Mouse (Mus musculus): ENCODE data around the gene Efhd1. TPM values are rescaled to one million over a fixed set of nuclear protein-coding genes. Genes with fewer than 3 reads are reported as not detected.

Efhd1 gene
- polyA plus RNA-seq, 1 experiment = 65.7 TPM

DNA sequence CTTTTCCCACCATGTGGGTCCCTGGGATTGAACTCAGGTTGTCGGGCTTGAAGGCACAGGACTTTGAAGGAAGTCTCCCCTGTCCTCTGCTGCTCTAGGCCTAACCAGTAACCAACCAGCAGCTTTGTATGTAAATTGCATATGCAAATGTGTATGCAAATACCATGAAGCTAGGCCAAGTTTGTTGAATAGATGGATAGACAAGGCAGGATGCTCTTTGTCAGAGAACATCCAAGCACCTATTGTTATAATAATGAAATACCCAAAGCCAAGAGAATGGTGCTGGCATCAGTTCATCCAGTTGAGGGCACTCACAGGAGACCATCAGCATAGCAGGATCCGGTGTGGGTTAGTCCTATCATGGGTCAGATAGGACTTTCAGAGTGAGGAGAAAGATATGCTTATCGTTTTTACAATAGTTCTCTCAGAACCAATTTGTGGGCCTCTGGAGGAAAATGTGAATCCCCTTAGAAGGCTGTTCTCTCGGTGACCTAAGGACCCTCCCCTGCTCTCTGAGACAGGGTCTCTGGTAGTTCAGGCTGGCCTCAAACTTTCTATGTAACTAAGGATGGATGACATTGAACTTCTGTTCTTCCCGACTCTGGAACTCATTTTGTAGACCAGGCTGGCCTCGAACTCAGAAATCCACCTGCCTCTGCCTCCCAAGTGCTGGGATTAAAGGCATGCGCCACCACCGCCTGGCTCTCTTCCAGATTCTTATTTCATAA lies 49.8 kb downstream of the Efhd1 start:
- H3K27me3 ChIP-seq (ENCODE audit: control insufficient read depth, insufficient read depth, low read length) = no peaks in the 10 kb centered on the region
- H3K4me1 ChIP-seq (ENCODE audit: control insufficient read depth, insufficient read depth, low read length) = no peaks in the 10 kb centered on the region
- 84% methylated on average over 8 of the region's 8 CpGs for WGBS
- H3K4me3 ChIP-seq (replicated peaks; ENCODE audit: insufficient read depth, low read depth, low read length) = no peak overlapping the region
- no peak overlapping the region for H3K27ac ChIP-seq (ENCODE audit: insufficient read depth, low read length)
- TF ChIP-seq POLR2A (IDR thresholded peaks at IDR 0.05; ENCODE audit: borderline replicate concordance, insufficient read depth, low read length) = no peak
- TF ChIP-seq CTCF (IDR thresholded peaks at IDR 0.05; ENCODE audit: borderline replicate concordance, insufficient read depth, low read depth, low read length) = no peak
- no peak for DNase-seq

DNA sequence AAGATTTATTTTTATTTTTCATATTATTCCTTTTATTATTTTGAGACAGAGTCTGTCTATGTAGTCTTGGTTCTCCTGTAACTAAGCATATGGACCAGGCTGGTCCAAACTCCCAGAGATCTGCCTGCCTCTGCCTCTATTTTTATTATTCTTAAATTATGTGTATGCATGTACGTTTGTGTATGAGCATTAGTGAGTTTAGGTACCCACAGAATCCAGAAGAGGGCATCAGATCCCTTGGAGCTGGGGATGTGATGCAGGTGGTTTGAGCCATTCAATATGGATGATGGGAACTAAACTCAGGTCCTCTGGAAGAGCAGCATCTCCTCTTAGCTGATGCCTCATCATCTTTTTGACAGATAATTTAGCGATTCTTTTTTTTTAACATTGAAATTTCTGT lies 51.3 kb downstream of the Efhd1 start:
- H3K27ac ChIP-seq (ENCODE audit: insufficient read depth, low read length) = no peak overlapping the region
- 93% methylated on average over 2 of the region's 2 CpGs for WGBS
- H3K4me1 ChIP-seq (ENCODE audit: control insufficient read depth, insufficient read depth, low read length) = no peaks in the 10 kb centered on the region
- no peaks in the 10 kb centered on the region for H3K27me3 ChIP-seq (ENCODE audit: control insufficient read depth, insufficient read depth, low read length)
- H3K4me3 ChIP-seq (replicated peaks; ENCODE audit: insufficient read depth, low read depth, low read length) = no peak overlapping the region
- DNase-seq = no peak
- TF ChIP-seq POLR2A (IDR thresholded peaks at IDR 0.05; ENCODE audit: borderline replicate concordance, insufficient read depth, low read length) = no peak
- no peak for TF ChIP-seq CTCF (IDR thresholded peaks at IDR 0.05; ENCODE audit: borderline replicate concordance, insufficient read depth, low read depth, low read length)

DNA sequence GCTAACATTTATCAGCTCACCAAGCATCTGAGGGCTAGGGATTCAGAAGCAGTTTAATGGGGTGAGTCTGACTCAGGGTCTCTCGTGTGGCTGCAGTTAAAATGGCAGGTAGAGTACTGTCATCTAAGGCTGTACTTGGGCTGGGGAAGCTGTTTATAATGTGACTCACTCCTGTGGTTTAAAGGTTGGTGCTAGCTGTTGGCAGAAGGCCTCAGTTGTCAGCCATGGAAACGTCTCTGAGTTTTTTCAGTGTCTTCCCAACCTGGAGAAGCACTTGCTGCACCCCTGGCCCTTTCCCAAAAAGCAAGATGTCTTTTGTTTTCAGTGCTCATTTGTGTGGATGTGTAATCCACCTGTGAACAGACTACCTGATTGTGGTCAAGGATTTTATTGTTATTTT lies 51.7 kb downstream of the Efhd1 start:
- Histone ChIP-seq H3K27me3 (ENCODE audit: control insufficient read depth, insufficient read depth, low read length) (no peaks in the 10 kb centered on the region), H3K4me1 (ENCODE audit: control insufficient read depth, insufficient read depth, low read length) (no peaks in the 10 kb centered on the region), H3K4me3 (replicated peaks; ENCODE audit: insufficient read depth, low read depth, low read length) (no peak overlapping the region), H3K27ac (ENCODE audit: insufficient read depth, low read length) (no peak overlapping the region)
- no peak for DNase-seq
- TF ChIP-seq POLR2A (IDR thresholded peaks at IDR 0.05; ENCODE audit: borderline replicate concordance, insufficient read depth, low read length) (no peak), CTCF (IDR thresholded peaks at IDR 0.05; ENCODE audit: borderline replicate concordance, insufficient read depth, low read depth, low read length) (no peak)
- 63% methylated on average over 2 of the region's 2 CpGs for WGBS

DNA sequence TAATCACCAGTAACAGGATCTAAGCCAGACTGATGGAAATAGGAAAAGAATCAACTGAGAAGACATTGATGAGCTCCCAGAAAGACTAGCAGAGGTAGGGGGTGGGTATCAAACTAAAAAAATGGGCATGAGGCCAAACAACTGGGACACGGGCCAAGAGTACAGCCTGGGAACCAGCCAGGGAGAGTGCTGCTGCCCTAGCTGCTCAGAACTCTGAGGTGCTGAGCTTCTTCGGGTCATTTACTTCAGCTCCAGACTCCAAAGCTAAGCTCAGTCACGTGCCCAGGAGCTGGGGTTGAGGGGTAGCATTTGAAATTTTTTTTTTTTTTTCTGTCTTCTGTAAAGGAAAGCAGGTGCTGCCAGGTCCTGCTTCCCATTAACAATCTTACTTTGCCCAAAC lies 52.5 kb downstream of the Efhd1 start:
- peak in 1 of 2 experiments; percentile 19 for DNase-seq
- WGBS = 5% methylated on average over 3 of the region's 3 CpGs
- H3K27me3 ChIP-seq (ENCODE audit: control insufficient read depth, insufficient read depth, low read length) = no peaks in the 10 kb centered on the region
- no peak overlapping the region for H3K4me3 ChIP-seq (replicated peaks; ENCODE audit: insufficient read depth, low read depth, low read length)
- TF ChIP-seq POLR2A (IDR thresholded peaks at IDR 0.05; ENCODE audit: borderline replicate concordance, insufficient read depth, low read length) = no peak
- no peak for TF ChIP-seq CTCF (IDR thresholded peaks at IDR 0.05; ENCODE audit: borderline replicate concordance, insufficient read depth, low read depth, low read length)
- no peaks in the 10 kb centered on the region for H3K4me1 ChIP-seq (ENCODE audit: control insufficient read depth, insufficient read depth, low read length)
- no peak overlapping the region for H3K27ac ChIP-seq (ENCODE audit: insufficient read depth, low read length)

DNA sequence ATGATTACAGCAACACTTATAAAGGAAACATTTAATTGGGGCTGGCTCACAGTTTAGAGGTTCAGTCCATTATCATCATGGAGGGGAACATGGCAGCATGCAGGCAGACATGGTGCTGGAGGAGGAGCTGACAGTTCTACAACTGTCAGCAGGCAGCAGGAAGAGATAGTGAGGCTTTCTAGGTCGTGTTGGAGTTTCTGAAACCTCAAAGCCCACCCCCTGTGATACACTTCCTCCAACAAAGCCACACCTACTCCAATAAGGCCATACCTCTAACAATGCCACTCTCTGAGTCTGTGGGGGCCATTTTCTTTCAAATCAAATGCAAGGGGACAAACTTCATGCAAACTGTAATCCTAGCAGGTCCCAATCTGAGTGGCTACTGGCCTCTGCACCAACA lies 56.9 kb downstream of the Efhd1 start:
- TF ChIP-seq POLR2A (IDR thresholded peaks at IDR 0.05; ENCODE audit: borderline replicate concordance, insufficient read depth, low read length) = no peak
- no peak for TF ChIP-seq CTCF (IDR thresholded peaks at IDR 0.05; ENCODE audit: borderline replicate concordance, insufficient read depth, low read depth, low read length)
- Histone ChIP-seq H3K4me3 (replicated peaks; ENCODE audit: insufficient read depth, low read depth, low read length) (no peak overlapping the region), H3K27ac (ENCODE audit: insufficient read depth, low read length) (no peak overlapping the region), H3K4me1 (ENCODE audit: control insufficient read depth, insufficient read depth, low read length) (no peaks in the 10 kb centered on the region), H3K27me3 (ENCODE audit: control insufficient read depth, insufficient read depth, low read length) (no peaks in the 10 kb centered on the region)
- DNase-seq = no peak
- 0% methylated on average over 1 of the region's 1 CpGs for WGBS

DNA sequence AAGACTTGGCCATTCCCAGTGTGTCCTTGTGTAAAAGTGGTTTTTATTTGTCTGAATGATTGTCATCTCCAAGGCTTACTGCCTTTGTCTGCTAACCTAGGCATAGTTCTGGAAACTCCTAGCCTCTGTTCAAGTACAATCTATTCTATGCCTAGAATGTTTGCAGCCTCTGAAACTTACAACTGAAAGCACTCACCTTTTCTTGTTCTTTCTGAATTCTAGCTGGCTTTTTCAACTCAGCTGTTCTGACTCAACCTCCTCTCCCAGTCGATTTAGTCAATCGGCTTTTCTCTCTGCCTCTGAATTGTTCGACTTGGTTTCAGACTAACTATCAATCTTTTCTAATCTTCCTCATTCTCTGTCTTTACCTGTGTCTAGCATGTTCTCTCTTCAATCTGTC lies 58.6 kb downstream of the Efhd1 start:
- no peak for DNase-seq
- WGBS = 95% methylated on average over 3 of the region's 3 CpGs
- H3K4me1 ChIP-seq (ENCODE audit: control insufficient read depth, insufficient read depth, low read length) = no peaks in the 10 kb centered on the region; the same call in 1 of the 2 replicates
- no peaks in the 10 kb centered on the region for H3K27me3 ChIP-seq (ENCODE audit: control insufficient read depth, insufficient read depth, low read length)
- H3K27ac ChIP-seq (ENCODE audit: insufficient read depth, low read length) = no peak overlapping the region
- TF ChIP-seq CTCF (IDR thresholded peaks at IDR 0.05; ENCODE audit: borderline replicate concordance, insufficient read depth, low read depth, low read length) = no peak
- no peak for TF ChIP-seq POLR2A (IDR thresholded peaks at IDR 0.05; ENCODE audit: borderline replicate concordance, insufficient read depth, low read length)
- no peak overlapping the region for H3K4me3 ChIP-seq (replicated peaks; ENCODE audit: insufficient read depth, low read depth, low read length)

DNA sequence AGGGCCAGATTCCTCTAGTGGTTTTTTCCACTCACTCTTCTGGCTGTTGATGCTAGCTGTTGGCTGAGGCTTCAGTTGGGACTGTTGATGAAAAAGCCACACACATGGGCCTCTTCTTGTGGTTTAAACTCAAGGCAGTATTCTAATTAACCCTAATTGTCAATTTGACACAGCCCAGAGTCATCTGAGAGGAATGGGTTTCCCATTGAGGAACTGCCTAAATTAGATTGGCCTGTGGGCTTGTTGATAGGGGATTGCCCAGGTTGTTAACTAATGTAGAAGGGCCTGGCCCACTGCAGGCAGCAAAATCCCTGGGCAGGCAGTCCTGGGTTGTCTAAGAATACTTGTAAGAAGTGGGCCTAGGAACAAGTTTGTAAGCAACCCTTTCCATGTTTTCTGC lies 60.5 kb downstream of the Efhd1 start:
- H3K4me3 ChIP-seq (replicated peaks; ENCODE audit: insufficient read depth, low read depth, low read length) = no peak overlapping the region
- TF ChIP-seq POLR2A (IDR thresholded peaks at IDR 0.05; ENCODE audit: borderline replicate concordance, insufficient read depth, low read length) = no peak
- TF ChIP-seq CTCF (IDR thresholded peaks at IDR 0.05; ENCODE audit: borderline replicate concordance, insufficient read depth, low read depth, low read length) = no peak

DNA sequence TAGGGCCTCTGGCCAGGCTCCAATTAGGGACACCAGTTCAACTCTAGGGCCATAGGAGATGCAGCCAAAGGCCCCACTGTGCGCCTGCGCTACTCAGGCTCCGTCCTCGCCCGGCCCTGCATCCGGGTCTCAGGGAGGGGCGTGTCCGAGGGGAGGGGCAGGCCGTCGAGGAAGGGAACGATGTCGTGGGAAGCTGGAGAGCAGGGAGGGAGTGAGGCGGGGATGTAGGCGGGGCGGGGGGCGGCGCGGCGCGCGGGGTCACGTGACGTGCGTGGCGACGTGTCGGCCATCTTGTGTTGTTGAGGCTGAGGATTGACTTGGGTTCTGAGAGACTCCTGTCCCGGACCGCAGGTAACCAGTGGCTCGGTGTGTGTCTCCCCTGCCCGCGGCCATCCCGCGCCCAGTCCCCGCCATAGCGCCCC lies 62.6 kb downstream of the Efhd1 start, which contains the start of gene Gigyf2:
TSS of gene Gigyf2 (plus strand) at position 257 of the 422 bp plus-strand sequence.
- H3K27me3 ChIP-seq (ENCODE audit: control insufficient read depth, insufficient read depth, low read length) = no peaks in the 10 kb centered on the region
- WGBS = under 1% methylated on average over 32 of the region's 36 CpGs
- DNase-seq = peak; percentile 96
- H3K4me1 ChIP-seq (ENCODE audit: control insufficient read depth, insufficient read depth, low read length) = peaks cover 2% of the 10 kb centered on the region; the same call in 1 of the 2 replicates
- peak within 1 kb of the TSS; percentile 69 for H3K4me3 ChIP-seq (replicated peaks; ENCODE audit: insufficient read depth, low read depth, low read length)
- H3K27ac ChIP-seq (ENCODE audit: insufficient read depth, low read length) = peak within 1 kb of the TSS; percentile 35
- TF ChIP-seq CTCF (IDR thresholded peaks at IDR 0.05; ENCODE audit: borderline replicate concordance, insufficient read depth, low read depth, low read length) = no peak
- peak; percentile 72; the same call in 1 of the 2 replicates for TF ChIP-seq POLR2A (IDR thresholded peaks at IDR 0.05; ENCODE audit: borderline replicate concordance, insufficient read depth, low read length)

More for the DNA sequence above, 60.5 kb downstream of the Efhd1 start:
- no peaks in the 10 kb centered on the region; the same call in 1 of the 2 replicates for H3K4me1 ChIP-seq (ENCODE audit: control insufficient read depth, insufficient read depth, low read length)
- H3K27ac ChIP-seq (ENCODE audit: insufficient read depth, low read length) = no peak overlapping the region
- no peak for DNase-seq
- H3K27me3 ChIP-seq (ENCODE audit: control insufficient read depth, insufficient read depth, low read length) = no peaks in the 10 kb centered on the region
